Mouse (Mus musculus) left cerebral cortex, adult 9 months (tissue): Measurements from ENCODE around the gene Nutm1.

ENCODE experiments used
- DNase-seq, 2 experiments: peaks; one replicate each; pipeline ENCODE4 v3.0.0; 2022; ENCODE audit warnings: low spot score in 2 of 2

Nutm1 gene

GRCm38 (mm10) chr2:112261748-112262653 is 2.9 kb upstream of the Nutm1 start, which contains the start of gene Nop10:
Gene Nop10 (plus strand): TSS chr2:112261926.
- peak; percentile 76 to 95 for DNase-seq

- no peak for DNase-seq
Observed at GRCm38 (mm10) chr2:112254675-112255515, 4.2 kb downstream of the Nutm1 start.

- no peak for DNase-seq
Observed at GRCm38 (mm10) chr2:112249780-112250453, 9.2 kb downstream of the Nutm1 start.

GRCm38 (mm10) chr2:112247323-112247722 is 11.8 kb downstream of the Nutm1 start:
- DNase-seq, result no peak

GRCm38 (mm10) chr2:112246193-112246592 is 12.9 kb downstream of the Nutm1 start:
- no peak for DNase-seq

DNA sequence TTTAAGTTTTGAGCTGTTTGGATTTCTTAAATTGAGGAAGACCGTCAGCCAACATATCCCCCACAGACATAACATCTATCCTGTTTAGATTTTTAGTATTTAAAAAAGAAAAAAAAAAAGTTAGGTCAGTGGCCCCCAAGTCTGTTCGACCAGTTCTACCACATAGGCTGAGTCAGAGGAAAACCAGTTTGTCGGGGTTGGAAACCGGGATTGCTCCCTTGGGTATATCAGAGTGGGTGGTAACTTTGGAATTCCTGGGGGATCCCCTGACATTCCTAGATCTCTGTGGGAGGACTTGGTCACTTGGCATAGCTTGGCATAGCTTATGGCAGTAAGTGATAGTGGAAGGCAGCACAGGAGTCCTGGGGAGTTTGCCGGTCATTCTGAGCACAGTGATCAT is 13.8 kb downstream of the Nutm1 start:
- DNase-seq, result no peak

- DNase-seq, result no peak
Observed at GRCm38 (mm10) chr2:112241787-112242186, 17.3 kb downstream of the Nutm1 start.

GRCm38 (mm10) chr2:112239935-112240721 is 19.0 kb downstream of the Nutm1 start:
- no peak for DNase-seq

GRCm38 (mm10) chr2:112239212-112239934 is 19.7 kb downstream of the Nutm1 start, which contains the start of gene Lpcat4:
Gene Lpcat4 (plus strand): TSS chr2:112239468.
- peak; percentile 69 to 91 for DNase-seq

GRCm38 (mm10) chr2:112238006-112238405 is 21.1 kb downstream of the Nutm1 start:
- DNase-seq, result no peak

DNA sequence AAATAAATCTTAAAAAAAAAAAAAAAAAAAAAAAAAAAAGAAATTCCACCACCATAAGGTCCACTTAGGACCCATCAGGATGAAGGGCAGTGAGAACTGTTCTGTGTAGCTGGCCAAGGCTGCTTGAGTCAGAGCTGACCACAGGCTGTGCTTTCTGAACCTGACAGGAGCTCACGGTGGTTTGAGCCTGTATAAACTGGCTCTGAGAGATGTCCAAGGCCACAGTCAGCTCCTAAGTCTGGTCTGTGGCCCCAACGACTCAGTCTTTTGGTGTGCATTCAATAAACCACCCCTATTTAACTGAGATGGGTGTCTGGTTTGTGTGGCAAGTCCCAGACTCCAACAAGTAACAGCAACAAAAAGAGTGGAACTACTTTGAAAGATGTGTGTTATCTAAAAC is 22.5 kb downstream of the Nutm1 start:
- no peak for DNase-seq

DNA sequence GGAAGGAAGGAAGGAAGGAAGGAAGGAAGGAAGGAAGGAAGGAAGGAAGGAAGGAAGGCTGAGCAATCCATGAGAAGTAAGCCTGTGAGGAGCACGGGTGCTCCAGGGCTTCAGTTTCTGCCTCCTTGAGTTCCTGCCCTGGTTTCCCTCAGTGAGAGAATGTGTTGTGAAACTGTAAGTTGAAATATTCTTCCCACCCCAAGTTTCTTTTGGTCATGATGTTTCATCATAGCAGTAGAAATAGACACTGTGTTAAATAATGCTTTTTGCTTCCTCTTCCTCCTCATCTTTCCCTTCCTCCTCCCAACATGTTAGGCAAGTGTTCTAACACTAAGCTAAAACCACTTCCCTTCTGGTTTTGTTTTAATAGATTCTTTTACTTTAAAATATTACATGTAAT is 26.5 kb downstream of the Nutm1 start:
- DNase-seq, result no peak

DNA sequence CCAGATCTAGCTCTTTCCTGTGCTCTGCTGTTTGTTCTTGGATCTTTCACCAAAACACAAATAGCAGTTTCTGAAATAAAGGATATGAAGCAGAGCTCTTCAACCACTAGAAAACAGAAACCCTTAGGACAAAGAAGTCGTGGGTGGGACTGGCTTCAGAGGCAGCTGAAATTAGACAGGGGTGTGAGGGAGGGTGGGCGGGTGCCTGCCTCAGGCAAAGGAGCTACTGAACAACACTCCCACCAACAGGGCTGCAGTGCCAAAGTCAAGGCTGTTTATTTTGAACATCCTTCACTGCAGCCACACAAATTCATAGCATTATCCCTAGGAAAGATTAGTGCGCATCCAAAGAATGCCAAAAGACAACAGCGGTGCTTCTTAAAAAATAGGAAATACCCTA is 34.7 kb downstream of the Nutm1 start:
- peak in 1 of 2 experiments; percentile 36 for DNase-seq

GRCm38 (mm10) chr2:112222607-112223006 is 36.5 kb downstream of the Nutm1 start:
- peak in 1 of 2 experiments; percentile 29 for DNase-seq

- no peak for DNase-seq
Observed at GRCm38 (mm10) chr2:112220880-112221279, 38.2 kb downstream of the Nutm1 start.

- DNase-seq, result no peak
Observed at GRCm38 (mm10) chr2:112217614-112218013, 41.5 kb downstream of the Nutm1 start.

GRCm38 (mm10) chr2:112215977-112216376 is 43.1 kb downstream of the Nutm1 start:
- DNase-seq, result peak in 1 of 2 experiments; percentile 29

- DNase-seq, result no peak
Observed at GRCm38 (mm10) chr2:112210699-112211098, 48.4 kb downstream of the Nutm1 start.

- peak; percentile 37 to 82 for DNase-seq
Observed at GRCm38 (mm10) chr2:112210142-112210541, 48.9 kb downstream of the Nutm1 start.

DNA sequence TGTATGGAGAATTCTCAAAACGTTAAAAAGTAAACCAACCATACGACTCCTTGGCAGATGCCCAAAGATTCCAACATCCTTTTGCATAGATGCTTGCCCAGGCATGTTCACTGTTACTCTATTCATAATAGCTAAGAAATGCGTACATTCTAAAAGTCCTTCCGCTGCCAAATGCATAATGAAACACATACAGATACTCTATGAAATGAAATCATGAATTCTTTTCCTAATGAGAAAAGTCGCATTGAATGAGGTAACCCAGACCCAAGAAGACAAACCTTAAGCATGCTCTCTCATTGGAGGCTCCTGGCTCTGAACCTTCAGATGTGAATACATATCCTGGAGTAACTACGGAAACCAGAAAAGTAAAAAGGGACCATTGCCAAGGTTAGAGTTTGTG is 56.0 kb downstream of the Nutm1 start:
- no peak for DNase-seq
